Mouse (Mus musculus) common myeloid progenitor, adult 5-6 weeks (primary cell): Measurements from ENCODE around the gene Tmem50a. TPM values are rescaled to one million over a fixed set of nuclear protein-coding genes. Genes with fewer than 3 reads are reported as not detected.
"Not testable (repeated sequence)": the region's sequence is repeated elsewhere in the genome, so short reads cannot be mapped to it uniquely, and the experiment has no call there.

Experiments used
- ATAC-seq: replicated peaks from 2 replicates; pipeline ENCODE4 v1.8.0; 2016; ENCODE audit warnings: low read depth, mild to moderate bottlenecking, moderate TSS enrichment, inconsistent platforms; ENCODE audit not compliant: poor library complexity, severe bottlenecking
- total RNA-seq: library from RNA; stranded (forward); fragments of 200-1000, 187-1606 nt; gene quantifications from 2 replicates; pipeline ENCODE4 v1.2.3, GENCODE M21; 2017

Gene Tmem50a
- total RNA-seq, 1 experiment from 2014 or later = 202 TPM

GRCm38 (mm10) chr4:134924019-134924741 is 9.4 kb upstream of the Tmem50a start:
- peak; percentile 40 for ATAC-seq

- ATAC-seq = peak; percentile 74
Observed at GRCm38 (mm10) chr4:134923258-134924018, 8.6 kb upstream of the Tmem50a start, which contains the start of gene Rsrp1. Gene Rsrp1, plus strand, starts transcription at chr4:134923592.

- 0 out of 2 replicates have a peak, but pooled peaks have one; percentile 12 for ATAC-seq
Observed at GRCm38 (mm10) chr4:134922925-134923244, 8.1 kb upstream of the Tmem50a start.

DNA sequence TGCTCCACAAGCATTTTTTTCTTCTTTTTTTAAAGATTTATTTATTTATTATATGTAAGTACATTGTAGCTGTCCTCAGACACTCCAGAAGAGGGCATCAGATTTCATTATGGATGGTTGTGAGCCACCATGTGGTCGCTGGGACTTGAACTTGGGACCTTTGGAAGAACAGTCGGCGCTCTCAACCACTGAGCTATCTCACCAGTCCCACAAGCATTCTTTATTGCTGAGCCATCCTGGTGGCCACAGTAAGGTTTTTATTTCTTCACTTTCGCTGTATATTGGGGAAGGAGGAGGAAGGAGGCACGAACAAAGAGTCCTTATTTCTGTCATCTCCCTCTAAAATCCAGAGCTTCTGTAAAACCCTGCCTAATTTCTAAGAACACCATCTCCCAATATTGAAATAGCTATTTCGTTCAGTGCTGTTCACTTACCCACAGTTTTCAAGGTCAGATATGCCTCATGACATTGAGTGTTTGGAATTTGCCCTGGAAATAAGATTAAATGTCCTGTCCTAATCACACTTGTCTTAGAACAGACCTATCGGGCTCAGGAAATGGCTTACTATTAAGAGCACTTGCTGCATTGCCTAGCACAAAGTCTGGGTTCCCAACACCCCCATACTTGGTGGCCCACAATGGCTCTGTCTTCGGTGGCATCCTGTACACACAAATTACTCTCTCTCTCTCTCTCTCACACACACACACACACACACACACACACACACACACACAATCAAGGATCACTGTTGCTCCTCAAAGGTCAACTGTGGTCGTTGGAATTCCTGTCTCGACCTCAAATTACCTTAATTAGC is 7.5 kb upstream of the Tmem50a start:
- no peak for ATAC-seq

GRCm38 (mm10) chr4:134921703-134922102 is 6.9 kb upstream of the Tmem50a start:
- no peak for ATAC-seq

DNA sequence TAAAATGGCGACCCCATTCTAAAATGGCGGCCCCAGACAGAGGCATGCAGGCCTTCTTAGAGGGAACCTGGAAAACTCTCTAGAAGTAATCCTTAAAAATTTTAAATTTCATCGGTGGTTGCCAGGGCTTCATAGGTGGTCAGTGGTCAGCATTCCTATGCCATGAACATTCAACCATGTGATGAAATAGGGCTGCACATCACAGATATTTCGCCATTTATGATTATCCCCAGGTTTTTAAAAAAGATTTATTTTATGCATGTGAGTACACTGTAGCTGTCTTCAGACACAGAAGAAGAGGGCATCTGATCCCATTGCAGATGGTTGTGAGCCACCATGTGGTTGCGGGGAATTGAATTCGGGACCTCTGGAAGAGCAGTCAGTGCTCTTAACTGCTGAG is 5.8 kb upstream of the Tmem50a start:
- ATAC-seq = no peak

DNA sequence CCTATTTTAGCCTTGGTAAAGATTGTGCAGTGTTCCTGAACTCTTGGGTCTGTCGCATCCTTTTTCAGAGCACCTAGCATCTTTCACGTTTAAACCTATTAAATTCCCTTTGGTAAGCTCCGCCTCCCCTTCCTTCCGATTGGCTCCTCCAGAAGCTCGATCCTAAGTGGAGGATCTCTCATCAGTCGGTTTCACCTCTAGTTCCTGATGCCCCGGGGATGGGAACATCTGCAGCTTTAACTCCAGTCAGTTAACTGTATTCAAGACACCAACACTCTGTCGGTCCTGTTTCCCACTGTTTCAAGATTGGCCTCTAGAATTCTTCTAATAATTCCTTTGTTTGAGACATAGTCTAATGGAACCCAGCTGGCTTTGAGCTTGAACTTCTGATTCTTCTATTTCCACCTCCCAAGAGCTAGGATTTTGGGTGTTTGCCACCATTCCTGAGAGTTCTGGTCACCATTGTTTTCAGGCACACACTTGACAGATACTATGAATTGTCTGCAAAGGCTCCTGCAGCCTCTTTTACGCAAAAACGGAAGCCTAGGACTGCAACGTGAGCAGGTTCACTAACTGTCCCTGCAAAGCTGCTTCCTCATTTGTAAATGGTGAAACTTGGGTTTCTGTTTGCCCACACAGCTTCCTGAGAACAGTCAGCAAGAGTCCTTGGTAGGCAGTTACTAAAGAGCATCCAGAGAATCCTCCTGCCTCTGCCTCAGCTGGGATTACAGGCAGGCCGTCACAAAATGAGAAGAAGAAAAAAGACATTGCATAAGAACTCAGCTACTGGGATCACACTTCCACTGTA is 5.1 kb upstream of the Tmem50a start:
- peak; percentile 39 for ATAC-seq

GRCm38 (mm10) chr4:134918381-134918780 is 3.6 kb upstream of the Tmem50a start:
- 0 out of 2 replicates have a peak, but pooled peaks have one; percentile 6 for ATAC-seq

DNA sequence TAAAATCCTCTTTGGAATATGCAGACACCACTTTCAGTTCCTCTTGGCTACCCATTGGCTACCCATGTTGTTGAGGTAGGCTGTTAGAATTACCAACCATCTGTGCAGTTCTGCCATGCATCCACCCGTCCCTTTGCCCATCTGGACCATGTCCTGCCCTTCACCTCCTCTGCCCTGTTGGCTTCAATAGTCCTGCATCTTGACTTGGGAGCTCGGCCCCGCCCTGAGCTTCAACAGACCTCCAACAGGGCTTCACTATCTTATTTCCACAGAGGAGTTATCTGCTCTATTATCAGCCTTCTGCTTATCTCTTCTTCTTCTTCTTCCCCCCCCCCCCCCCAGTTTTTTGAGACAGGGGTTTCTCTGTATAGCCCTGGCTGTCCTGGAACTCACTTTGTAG is 2.4 kb upstream of the Tmem50a start:
- ATAC-seq = no peak

DNA sequence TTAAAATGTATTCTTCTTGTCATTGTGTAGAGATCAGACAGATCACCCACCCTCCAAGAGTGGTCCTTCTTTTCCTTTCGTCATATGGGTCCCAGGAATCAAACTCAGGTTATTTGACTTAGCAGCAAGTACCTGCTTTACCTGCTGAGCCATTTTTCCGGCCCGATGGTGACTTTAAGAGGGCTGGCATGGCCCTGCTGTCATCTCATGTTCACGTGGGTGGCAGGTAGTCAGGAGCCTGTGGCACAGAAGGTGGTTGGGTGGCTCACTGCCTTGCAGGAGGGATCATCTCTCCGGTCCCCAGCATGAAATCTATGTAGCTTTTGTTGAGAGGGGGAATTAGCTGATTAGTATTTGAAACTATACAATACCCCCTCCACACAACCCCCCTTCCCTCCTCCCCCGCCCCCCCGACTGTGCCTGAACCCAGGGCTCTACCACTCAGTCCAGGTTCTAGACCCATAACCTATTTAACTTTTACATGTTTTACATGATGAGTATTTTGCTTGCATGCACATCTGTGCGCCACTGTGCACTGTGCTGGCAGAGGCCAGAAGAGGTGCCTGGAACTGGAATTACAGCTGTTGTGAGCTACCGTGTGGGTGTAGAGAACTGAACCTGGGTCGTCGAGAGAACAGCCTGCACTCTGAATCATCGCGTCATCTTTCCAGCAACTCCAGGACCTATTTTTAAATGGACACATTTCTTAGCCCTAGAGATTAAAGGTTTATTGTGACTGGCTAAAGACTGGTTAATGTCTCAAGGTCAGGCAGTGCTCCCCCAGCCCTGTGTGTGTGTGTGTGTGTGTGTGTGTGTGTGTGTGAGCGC is 613 bp upstream of the Tmem50a start:
- ATAC-seq = no peak

GRCm38 (mm10) chr4:134914122-134914863 is 531 bp downstream of the Tmem50a start:
- ATAC-seq = peak; percentile 23; the same call in 1 of the 2 replicates

DNA sequence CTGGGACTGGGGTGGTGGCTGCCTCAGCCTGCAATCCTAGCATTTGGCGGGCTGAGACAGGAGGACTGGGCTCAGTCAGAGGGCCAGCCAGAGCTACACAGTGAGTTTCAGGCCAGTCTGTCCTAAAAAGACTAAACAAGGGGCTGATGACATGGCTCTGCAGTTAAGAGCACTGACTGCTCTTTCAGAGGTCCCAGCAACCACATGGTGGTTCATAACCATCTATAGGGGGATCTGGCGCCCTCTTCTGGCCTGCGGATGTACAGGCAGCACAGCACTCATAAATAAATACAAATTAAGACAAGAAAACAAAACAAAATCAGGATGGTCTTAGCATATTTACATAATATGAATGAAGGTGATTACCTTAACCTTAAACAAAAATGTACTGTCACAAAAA is 1.4 kb downstream of the Tmem50a start:
- ATAC-seq = peak; percentile 42

DNA sequence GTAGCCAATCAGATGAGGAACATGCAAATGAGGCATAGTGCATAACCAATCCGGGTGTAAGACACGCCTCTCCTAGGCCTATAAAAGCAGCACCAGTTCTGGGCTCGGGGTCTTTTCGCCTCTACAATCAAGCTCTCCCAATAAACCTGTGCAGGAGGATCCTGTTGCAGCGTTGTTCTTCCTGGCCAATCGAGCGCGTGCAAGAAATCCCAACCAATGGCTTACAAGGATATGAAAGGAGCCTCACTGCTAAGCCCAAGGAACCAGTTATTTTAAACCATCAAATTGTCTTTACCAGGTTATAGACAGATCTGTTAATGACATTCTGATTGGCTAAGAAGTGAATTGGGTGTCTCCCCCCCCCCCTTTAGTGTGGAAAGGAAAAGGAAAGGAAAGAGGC is 3.4 kb downstream of the Tmem50a start:
- not testable (repeated sequence) for ATAC-seq

- no peak for ATAC-seq
Observed at GRCm38 (mm10) chr4:134903046-134903445, 11.8 kb downstream of the Tmem50a start.

DNA sequence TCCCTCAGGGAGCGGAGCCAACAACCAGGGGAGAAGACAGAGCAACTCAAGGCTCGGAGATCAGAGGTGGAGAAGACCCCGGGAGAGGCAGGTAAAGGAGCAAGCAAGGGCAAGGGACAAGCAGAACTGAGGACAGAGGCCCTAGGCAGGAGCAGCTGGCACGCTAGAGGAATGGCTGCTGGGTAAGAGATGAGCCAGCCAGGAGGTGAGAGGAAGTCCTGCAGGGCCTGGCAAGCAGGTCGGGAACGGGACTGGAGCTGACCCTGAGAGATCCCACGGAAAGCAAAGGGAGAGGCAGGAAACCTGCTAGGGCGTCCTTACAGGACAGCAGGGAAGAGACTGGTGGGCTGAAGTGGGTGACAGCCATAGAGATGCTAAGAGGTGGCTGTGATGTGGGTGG is 13.7 kb downstream of the Tmem50a start:
- no peak for ATAC-seq

- no peak for ATAC-seq
Observed at GRCm38 (mm10) chr4:134897256-134897655, 17.6 kb downstream of the Tmem50a start.

DNA sequence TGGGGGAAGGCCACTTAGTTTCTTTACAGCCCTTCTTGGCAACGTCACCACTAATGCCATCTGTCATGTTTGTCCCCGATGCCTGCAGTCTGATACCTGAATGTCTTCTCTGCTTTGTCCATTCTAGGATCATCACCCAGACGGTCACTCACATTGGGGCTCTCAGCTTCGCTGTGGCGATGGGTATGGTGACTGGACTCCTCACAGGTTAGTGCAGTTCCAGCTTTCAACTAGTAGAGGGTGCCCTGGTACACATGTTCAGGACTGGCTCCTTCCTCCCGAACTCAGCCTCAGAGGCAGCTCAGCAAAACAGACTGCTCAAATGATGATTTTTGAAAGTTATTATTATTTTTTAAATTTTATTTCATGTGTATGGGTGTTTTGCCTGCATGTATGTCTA is 22.7 kb downstream of the Tmem50a start:
- peak; percentile 32; the same call in 1 of the 2 replicates for ATAC-seq

DNA sequence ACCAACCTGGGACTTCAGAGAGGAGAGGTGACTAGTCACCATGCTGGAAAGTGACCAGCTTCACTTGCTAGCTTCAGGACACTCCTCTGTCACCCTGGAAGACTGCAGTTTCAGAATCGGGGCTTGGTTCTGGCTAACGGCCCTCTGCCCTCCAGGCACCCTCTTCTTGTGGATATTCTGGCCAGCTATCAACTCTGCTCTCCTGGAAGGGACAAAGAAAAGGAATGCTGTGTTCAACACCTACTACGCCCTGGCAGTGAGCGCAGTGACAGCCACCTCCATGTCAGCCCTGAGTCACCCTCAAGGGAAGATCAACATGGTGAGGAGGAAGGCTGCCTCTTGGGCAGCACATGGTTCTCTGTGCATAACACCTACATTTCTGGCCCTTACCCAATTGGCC is 30.5 kb downstream of the Tmem50a start:
- no peak for ATAC-seq
